Mouse (Mus musculus) adrenal gland (tissue): ENCODE results near the gene Gm20481.
"Not testable (repeated sequence)": the region's sequence is repeated elsewhere in the genome, so short reads cannot be mapped to it uniquely, and the experiment has no call there.

Experiments used
- intact Hi-C: fragments of 180-260 bp; cut with DNase I; formaldehyde crosslinking; loops from one replicate; pipeline ENCODE4 v1.15.1; 2025
- long read RNA-seq, 2 experiments: library from polyadenylated mRNA; unstranded; transcript quantifications; one replicate each; pipeline ENCODE4 v2.0.0; 2020; ENCODE audit warnings: borderline replicate concordance in 1 of 2; ENCODE audit not compliant: insufficient replicate concordance in 1 of 2

Gene Gm20481
- long read RNA-seq, experiment 1, result 0 reads
- long read RNA-seq, experiment 2, partial matches to known transcripts, result 0 of 1 reads
- long read RNA-seq, experiment 2, other reads (novel, unspliced or antisense), result 1 of 1 reads

DNA sequence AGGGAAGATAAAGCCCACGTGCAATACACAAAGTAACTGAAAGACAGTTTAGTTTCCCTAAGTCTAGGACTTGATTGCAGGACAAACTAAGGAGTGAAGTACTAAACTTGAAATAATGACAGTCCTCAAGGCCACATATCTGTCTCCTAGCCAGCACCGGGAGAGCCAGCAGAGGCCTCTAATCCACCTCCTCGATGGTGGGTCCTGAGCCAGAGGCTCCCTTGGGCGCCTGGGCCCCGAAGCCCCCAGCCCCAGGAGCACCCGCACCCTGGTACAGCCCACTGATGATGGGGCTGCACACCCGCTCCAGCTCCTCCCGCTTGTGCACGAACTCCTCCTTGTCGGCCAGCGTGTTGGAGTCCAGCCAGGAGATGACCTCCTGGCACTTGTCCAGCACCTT is at the start of gene Gm20481:
TSS of gene Gm20481 (plus strand) at position 91 of the 400 bp plus-strand sequence.
- intact Hi-C loops, result not testable (repeated sequence)

DNA sequence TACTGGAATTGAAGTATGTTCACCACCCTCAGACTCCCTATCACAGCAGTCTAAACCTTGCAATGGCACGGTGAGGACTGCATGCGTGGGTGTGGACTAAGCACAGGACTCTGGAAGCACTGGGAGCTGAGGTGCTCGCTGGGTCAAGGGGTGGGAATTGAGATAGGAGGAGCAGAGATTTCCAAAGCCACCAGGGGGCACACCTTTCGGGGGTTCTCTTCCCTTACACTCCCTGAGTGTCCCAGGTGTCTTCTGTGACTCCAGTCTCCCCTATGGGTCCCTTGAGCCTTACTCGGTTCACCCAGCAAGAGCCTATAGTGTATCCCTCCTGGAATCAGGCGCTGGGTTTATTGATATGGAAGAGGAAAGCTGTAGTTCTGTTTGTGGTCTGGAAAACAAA is 46.8 kb upstream of the Gm20481 start:
- intact Hi-C loops, result no loop called here

GRCm38 (mm10) chr17:34924258-34924657 is 45.5 kb upstream of the Gm20481 start:
- intact Hi-C loops, result no loop called here

- intact Hi-C loops, result no loop called here
These were observed 42.2 kb upstream of the Gm20481 start for GRCm38 (mm10) chr17:34927306-34928019.

- intact Hi-C loops, result no loop called here
These were observed 40.9 kb upstream of the Gm20481 start for GRCm38 (mm10) chr17:34928841-34929240.

GRCm38 (mm10) chr17:34931061-34931734 is 38.5 kb upstream of the Gm20481 start, which contains the start of gene Neu1:
TSS of gene Neu1 (plus strand) at chr17:34931253.
- intact Hi-C loops, result no loop called here

DNA sequence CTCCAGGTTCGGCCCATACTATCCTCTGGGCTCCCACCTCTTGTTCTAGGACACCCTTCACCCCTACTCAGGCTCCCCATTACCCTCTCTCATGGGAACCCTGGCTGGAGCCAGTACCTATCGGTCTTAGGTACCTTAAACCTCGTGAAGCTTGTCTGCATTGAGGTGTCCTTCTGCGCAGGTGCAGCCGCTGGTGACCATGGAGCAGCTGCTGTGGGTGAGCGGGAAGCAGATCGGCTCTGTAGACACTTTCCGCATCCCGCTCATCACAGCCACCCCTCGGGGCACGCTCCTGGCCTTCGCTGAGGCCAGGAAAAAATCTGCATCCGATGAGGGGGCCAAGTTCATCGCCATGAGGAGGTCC is 38.0 kb upstream of the Gm20481 start:
- intact Hi-C loops, result no loop called here

DNA sequence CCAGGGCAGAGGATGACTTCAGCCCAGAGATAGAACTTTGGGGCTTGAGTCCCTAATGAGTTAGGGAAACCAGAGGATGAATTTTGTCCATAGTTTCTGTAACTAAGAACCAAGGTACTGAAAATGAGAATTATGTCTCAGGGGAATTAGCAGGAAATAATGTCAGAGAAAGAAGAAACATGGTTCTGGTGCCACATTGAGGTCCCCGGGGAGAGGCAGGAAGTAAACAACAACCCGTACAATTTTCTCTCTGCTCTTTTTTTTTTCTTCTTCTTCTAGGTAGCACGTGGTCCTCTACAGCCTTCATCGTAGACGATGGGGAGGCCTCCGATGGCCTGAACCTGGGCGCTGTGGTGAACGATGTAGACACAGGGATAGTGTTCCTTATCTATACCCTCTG is 37.4 kb upstream of the Gm20481 start:
- intact Hi-C loops, result no loop called here

- intact Hi-C loops, result no loop called here
These were observed 35.7 kb upstream of the Gm20481 start for GRCm38 (mm10) chr17:34934031-34934430.

- intact Hi-C loops, result no loop called here
These were observed 34.9 kb upstream of the Gm20481 start for GRCm38 (mm10) chr17:34934830-34935229.

GRCm38 (mm10) chr17:34937960-34938505 is 31.7 kb upstream of the Gm20481 start:
- intact Hi-C loops, result no loop called here

- intact Hi-C loops, result no loop called here
These were observed 28.2 kb upstream of the Gm20481 start for GRCm38 (mm10) chr17:34941344-34942041.

DNA sequence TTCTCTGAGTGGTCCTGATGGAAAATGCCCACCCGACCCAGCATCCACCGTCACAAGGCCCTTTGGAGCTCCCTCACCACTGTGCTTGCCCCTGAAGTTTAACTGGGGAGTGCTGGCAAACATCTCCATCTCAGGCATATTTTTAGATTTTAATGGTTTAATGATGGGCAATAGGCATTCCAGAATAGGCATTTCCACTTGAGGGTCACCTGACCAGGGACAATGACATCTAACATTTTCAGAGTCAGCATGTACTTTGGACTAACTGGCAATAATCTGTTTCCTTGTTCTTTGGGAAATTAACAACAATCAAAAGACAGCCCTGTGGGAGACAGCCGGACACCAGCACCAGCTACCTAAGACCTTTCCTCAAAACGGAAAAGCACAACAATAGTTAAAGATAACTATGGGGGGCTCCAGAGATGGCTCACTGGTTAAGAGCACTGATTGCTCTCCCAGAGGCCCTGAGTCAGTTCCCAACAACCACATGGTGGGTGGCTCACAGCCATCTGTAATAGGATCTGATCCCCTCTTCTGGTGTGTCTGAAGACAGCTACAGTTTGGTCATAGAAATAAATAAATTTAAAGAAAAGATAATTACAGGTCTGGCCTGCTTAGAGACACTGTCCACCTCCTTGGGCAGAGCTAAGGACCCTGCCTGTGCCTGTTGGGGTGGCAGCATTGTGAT is 26.4 kb upstream of the Gm20481 start:
- intact Hi-C loops, result no loop called here

DNA sequence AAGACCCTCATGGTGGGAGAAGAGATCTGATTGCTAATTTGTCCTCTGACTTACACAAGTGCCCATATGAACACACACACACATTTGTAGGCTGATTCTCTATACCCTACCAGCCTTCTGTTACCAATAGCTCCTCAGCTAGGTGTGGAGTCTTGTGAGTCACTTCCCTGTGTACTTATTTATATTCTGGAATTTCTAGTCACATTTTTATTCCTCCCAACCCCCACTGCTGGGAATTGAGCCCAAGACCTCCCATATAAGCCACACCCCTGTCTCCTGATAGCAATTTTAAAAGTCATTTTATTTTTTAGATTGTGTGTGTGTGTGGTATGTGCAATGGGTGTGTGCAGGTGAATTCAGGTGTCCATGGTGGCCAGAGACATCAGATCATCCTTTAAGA is 25.4 kb upstream of the Gm20481 start:
- intact Hi-C loops, result no loop called here

- intact Hi-C loops, result no loop called here
These were observed 23.1 kb upstream of the Gm20481 start for GRCm38 (mm10) chr17:34946486-34947140.

- intact Hi-C loops, result no loop called here
These were observed 22.1 kb upstream of the Gm20481 start for GRCm38 (mm10) chr17:34947606-34948005.

DNA sequence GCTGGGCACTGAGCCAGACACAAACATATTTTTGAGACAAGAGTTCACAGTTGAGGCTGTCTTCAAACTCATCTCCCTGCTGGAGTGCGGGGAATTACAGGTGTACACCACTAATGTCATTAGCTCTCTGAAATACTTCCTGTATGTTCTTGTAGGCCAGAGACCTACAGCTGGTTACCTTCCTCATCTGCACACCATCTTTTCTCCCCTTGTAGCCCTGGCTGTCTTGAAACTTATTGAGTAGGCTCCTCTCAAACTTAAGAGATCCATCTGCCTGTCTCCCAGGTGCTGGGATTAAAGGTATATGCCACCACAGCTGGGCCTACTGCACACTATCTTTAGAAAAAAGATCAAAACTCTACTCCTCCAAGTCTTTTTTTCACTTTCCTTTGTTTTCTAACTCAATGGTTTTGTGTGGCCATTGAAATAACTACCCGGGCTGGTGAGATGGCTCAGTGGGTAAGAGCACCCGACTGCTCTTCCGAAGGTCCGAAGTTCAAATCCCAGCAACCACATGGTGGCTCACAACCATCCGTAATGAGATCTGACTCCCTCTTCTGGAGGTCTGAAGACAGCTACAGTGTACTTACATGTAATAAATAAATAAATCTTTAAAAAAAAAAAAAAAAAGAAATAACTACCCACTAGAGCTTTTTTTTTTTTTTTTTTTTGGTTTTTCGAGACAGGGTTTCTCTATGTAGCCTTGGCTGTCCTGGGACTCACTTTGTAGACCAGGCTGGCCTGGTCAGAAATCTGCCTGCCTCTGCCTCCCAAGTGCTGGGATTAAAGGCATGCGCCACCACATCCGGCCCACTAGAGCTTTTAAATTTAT is 20.8 kb upstream of the Gm20481 start:
- intact Hi-C loops, result not testable (repeated sequence)

DNA sequence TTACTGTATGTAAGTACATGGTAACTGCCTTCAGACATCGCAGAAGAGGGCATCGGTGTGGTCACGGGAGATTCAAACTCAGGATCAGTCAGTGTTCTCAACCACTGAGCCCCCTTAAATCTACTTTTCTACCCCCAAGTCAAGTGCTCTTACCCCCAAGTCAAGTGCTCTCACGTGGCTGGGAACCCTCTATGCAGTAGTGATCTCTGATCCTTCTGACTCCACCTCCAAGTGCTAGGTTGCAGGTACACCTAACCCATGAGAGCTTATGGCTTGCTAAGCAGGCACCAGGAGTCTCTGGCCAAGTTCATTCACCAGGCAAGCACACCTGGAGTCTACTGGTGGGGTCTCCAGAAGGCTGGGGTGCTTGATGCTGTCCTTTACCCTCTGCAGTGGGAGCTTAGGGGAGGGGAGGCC is 20.2 kb upstream of the Gm20481 start:
- intact Hi-C loops, result no loop called here

DNA sequence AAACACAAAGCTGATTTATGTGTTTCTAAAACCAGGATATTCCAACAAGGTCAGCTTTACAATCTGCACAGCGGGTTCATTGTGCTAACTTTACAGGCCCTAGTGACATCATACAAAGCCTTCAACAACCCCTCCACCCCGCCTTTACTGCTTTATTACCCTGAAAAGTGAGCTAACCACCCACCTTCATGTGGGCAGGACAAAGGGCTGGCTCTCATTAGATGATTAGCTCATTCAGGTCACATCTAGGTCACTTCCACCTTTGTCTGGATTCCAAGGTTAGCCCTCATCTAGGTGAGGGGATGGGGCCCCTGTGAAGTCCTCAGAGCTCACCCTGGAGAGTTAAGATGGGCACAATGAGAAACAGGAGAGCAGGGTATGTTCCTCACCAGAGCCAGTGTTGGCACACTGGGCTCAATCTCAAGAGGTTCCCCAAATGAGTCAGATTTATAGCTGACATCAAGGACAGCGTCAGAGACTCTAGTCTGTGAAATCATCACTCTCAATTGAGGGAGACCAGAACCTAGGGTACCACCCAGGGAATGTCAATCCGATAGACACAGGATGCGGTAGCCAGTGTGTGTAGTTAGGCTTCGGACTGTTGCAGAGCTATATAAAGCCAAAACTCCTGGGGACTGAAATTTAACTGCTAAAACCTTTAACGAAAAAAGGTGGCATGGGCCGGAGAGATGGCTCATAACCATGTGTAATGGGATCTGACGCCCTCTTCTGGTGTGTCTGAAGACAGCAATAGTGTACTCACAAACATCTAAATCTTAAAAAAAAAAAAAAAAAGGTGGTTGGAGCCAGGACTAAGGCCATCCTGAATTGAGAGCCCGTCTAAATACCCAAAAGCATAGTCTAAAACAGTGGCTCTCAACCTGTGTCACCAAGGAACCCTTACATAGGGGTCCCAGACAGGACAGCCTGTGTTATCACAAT is 18.9 kb upstream of the Gm20481 start:
- intact Hi-C loops, result no loop called here
